ENCODE assay signal across 8 mouse cellular contexts in genomic region chr3:129754650-129755604, GRCm38 (mm10). TPM values are rescaled to one million over a fixed set of nuclear protein-coding genes. Genes with fewer than 3 reads are reported as not detected.
DNase-seq lines count a peak whose midpoint lies in the region; ATAC-seq and TF ChIP-seq lines count a peak whose summit lies in the region.
"Had no signal": no experiment of that assay in that cellular context is flagged by ENCODE, and none has a peak within 500 bp of the region (broad histone marks: within the 10 kb centered on the region; RNA-seq: fewer than 3 reads in every experiment).

Gene Egf, minus strand, starts transcription at chr3:129755316.

- no peak for TF ChIP-seq CTCF in bone marrow macrophage, adult 2 months (IDR thresholded peaks at IDR 0.05; ENCODE audit: low read depth, low read length)
- TF ChIP-seq CTCF in lung, postnatal 0 days (IDR thresholded peaks at IDR 0.05), result no peak
- TF ChIP-seq CTCF in small intestine, adult 2 months (IDR thresholded peaks at IDR 0.05; ENCODE audit: extremely low read depth, insufficient read length, insufficient replicate concordance, low read depth, low read length), result no peak

- H3K4me3 ChIP-seq in bone marrow macrophage, adult 2 months (ENCODE audit: insufficient read depth, low read length), result 0 out of 2 replicates have a peak within 1 kb of the TSS, but pooled peaks have one; percentile 3
- H3K4me3 ChIP-seq in embryonic facial prominence, embryonic 12.5 days, result peak within 1 kb of the TSS; percentile 11; the same call in 1 of the 2 replicates
- peak within 1 kb of the TSS; percentile 37 for H3K4me3 ChIP-seq in heart, embryonic 12.5 days
- H3K4me3 ChIP-seq in kidney, embryonic 14.5 days (ENCODE audit: low read length), result peak within 1 kb of the TSS; percentile 22
- no peak within 1 kb of the TSS for H3K4me3 ChIP-seq in lung, postnatal 0 days (ENCODE audit: low read depth, low read length)
- H3K4me3 ChIP-seq in small intestine, adult 2 months (ENCODE audit: low read depth, low read length), result peak within 1 kb of the TSS; percentile 39
- H3K4me3 ChIP-seq: myocyte had no signal

- H3K9ac ChIP-seq in embryonic facial prominence, embryonic 12.5 days, result no peak within 1 kb of the TSS
- peak within 1 kb of the TSS; percentile 55 for H3K9ac ChIP-seq in heart, embryonic 12.5 days
- peak within 1 kb of the TSS; percentile 34; the same call in 1 of the 2 replicates for H3K9ac ChIP-seq in kidney, embryonic 14.5 days (ENCODE audit: low read depth, low read length)
- no peak within 1 kb of the TSS for H3K9ac ChIP-seq in lung, postnatal 0 days (replicated peaks; ENCODE audit: low read depth)

- no peak within 1 kb of the TSS for H3K27ac ChIP-seq in bone marrow macrophage, adult 2 months (ENCODE audit: insufficient read depth, low read depth, low read length)
- no peak within 1 kb of the TSS for H3K27ac ChIP-seq in embryonic facial prominence, embryonic 12.5 days
- no peak within 1 kb of the TSS for H3K27ac ChIP-seq in heart, embryonic 12.5 days (ENCODE audit: poor library complexity, severe bottlenecking)
- H3K27ac ChIP-seq in kidney, embryonic 14.5 days (ENCODE audit: low read depth, low read length), result no peak within 1 kb of the TSS
- H3K27ac ChIP-seq in lung, postnatal 0 days (ENCODE audit: low read length), result no peak within 1 kb of the TSS
- H3K27ac ChIP-seq in small intestine, adult 2 months (ENCODE audit: insufficient read depth, low read depth, low read length), result no peak within 1 kb of the TSS

- no peak for TF ChIP-seq EP300 in lung, postnatal 0 days (IDR thresholded peaks at IDR 0.05)

- peak; percentile 31 for DNase-seq in lung, postnatal 0 days (ENCODE audit: low spot score)
- DNase-seq in urinary bladder, postnatal 36 days (ENCODE audit: low spot score in 2 of 2), result no peak

- no peaks in the 10 kb centered on the region for H3K4me1 ChIP-seq in bone marrow macrophage, adult 2 months (ENCODE audit: control insufficient read depth, insufficient read depth, low read length)
- 0 out of 2 replicates have a peak, but pooled peaks cover 4% of the 10 kb centered on the region for H3K4me1 ChIP-seq in embryonic facial prominence, embryonic 12.5 days
- H3K4me1 ChIP-seq in heart, embryonic 12.5 days (replicated peaks), result peaks cover 28% of the 10 kb centered on the region
- H3K4me1 ChIP-seq in kidney, embryonic 14.5 days (ENCODE audit: control insufficient read depth, insufficient read depth, low read length), result peaks cover 7% of the 10 kb centered on the region; the same call in 1 of the 2 replicates
- H3K4me1 ChIP-seq in lung, postnatal 0 days (ENCODE audit: insufficient read depth, low read depth, low read length), result peaks cover 8% of the 10 kb centered on the region; the same call in 1 of the 2 replicates
- H3K4me1 ChIP-seq in small intestine, adult 2 months (ENCODE audit: control insufficient read depth, insufficient read depth, insufficient read length, low read length), result peaks cover 6% of the 10 kb centered on the region; the same call in 1 of the 2 replicates

- TF ChIP-seq POLR2A in bone marrow macrophage, adult 2 months (IDR thresholded peaks at IDR 0.05; ENCODE audit: borderline replicate concordance, low read depth, low read length), result no peak
- TF ChIP-seq POLR2A in small intestine, adult 2 months (IDR thresholded peaks at IDR 0.05; ENCODE audit: low read depth, low read length), result no peak

- 8% methylated on average over 20 of the region's 20 CpGs for WGBS in embryonic facial prominence, embryonic 12.5 days
- WGBS in heart, embryonic 12.5 days, result 11% methylated on average over 20 of the region's 20 CpGs
- WGBS in kidney, embryonic 14.5 days, result 8% methylated on average over 20 of the region's 20 CpGs
- 8% methylated on average over 20 of the region's 20 CpGs for WGBS in lung, postnatal 0 days
- 6% methylated on average over 20 of the region's 20 CpGs for WGBS in small intestine, adult 2 months

- H3K9me3 ChIP-seq in embryonic facial prominence, embryonic 12.5 days, result no peaks in the 10 kb centered on the region
- 0 out of 2 replicates have a peak, but pooled peaks cover 2% of the 10 kb centered on the region for H3K9me3 ChIP-seq in heart, embryonic 12.5 days (replicated peaks)
- H3K9me3 ChIP-seq in kidney, embryonic 14.5 days (ENCODE audit: control insufficient read depth, low read length), result peaks cover 4% of the 10 kb centered on the region; the same call in 1 of the 2 replicates
- H3K9me3 ChIP-seq in lung, postnatal 0 days (ENCODE audit: low read length), result no peaks in the 10 kb centered on the region; the same call in 1 of the 2 replicates

- peaks cover 16% of the 10 kb centered on the region; the same call in 1 of the 2 replicates for H3K27me3 ChIP-seq in embryonic facial prominence, embryonic 12.5 days
- peaks cover 3% of the 10 kb centered on the region for H3K27me3 ChIP-seq in heart, embryonic 12.5 days (replicated peaks)
- H3K27me3 ChIP-seq in kidney, embryonic 14.5 days (ENCODE audit: control insufficient read depth, insufficient read depth, low read length), result peaks cover 5% of the 10 kb centered on the region; the same call in 1 of the 2 replicates
- H3K27me3 ChIP-seq in lung, postnatal 0 days (replicated peaks; ENCODE audit: insufficient read depth, low read length), result no peaks in the 10 kb centered on the region
- peaks cover 2% of the 10 kb centered on the region; the same call in 1 of the 2 replicates for H3K27me3 ChIP-seq in small intestine, adult 2 months (ENCODE audit: control insufficient read depth, insufficient read depth, low read length)

- H3K4me2 ChIP-seq in embryonic facial prominence, embryonic 12.5 days (replicated peaks), result peak within 1 kb of the TSS; percentile 44
- H3K4me2 ChIP-seq in heart, embryonic 12.5 days, result peak within 1 kb of the TSS; percentile 77
- H3K4me2 ChIP-seq in kidney, embryonic 14.5 days (replicated peaks; ENCODE audit: low read depth, low read length), result peak within 1 kb of the TSS; percentile 41
- H3K4me2 ChIP-seq in lung, postnatal 0 days (replicated peaks; ENCODE audit: low read depth, low read length), result peak within 1 kb of the TSS; percentile 48

- no peak for ATAC-seq in embryonic facial prominence, embryonic 12.5 days (ENCODE audit: insufficient number of reproducible peaks, insufficient read depth, low FRiP score, low TSS enrichment)
- ATAC-seq in heart, embryonic 12.5 days (ENCODE audit: insufficient number of reproducible peaks, low FRiP score), result peak; percentile 51; the same call in 1 of the 2 replicates
- ATAC-seq in kidney, embryonic 14.5 days (ENCODE audit: low FRiP score, low TSS enrichment), result peak; percentile 28; the same call in 1 of the 2 replicates
- ATAC-seq in lung, postnatal 0 days, result peak; percentile 21; the same call in 1 of the 2 replicates

- H3K36me3 ChIP-seq in embryonic facial prominence, embryonic 12.5 days, result no peaks in the 10 kb centered on the region
- no peaks in the 10 kb centered on the region for H3K36me3 ChIP-seq in heart, embryonic 12.5 days
- no peaks in the 10 kb centered on the region for H3K36me3 ChIP-seq in kidney, embryonic 14.5 days (ENCODE audit: control insufficient read depth, insufficient read depth, low read length)
- no peaks in the 10 kb centered on the region for H3K36me3 ChIP-seq in lung, postnatal 0 days (ENCODE audit: insufficient read depth, low read length)
- no peaks in the 10 kb centered on the region for H3K36me3 ChIP-seq in small intestine, adult 2 months (ENCODE audit: control insufficient read depth, insufficient read depth, low read length)

RNA-seq across cellular contexts. Expression of gene Egf, which starts in this region (rescaled TPM):
- polyA plus RNA-seq in bone marrow macrophage, adult 2 months (2012; ENCODE audit: insufficient read depth, insufficient read length, missing spikeins), result 0.50 and 1.7 TPM in 2 replicates
- polyA plus RNA-seq in embryonic facial prominence, embryonic 12.5 days (2016; fragmentation: Nextera tagmentation; extraction: Ambion mirVana), result 2.0 and 2.7 TPM in 2 replicates
- polyA plus RNA-seq in heart, embryonic 12.5 days (2016; fragmentation: Nextera tagmentation; extraction: Ambion mirVana), result 1.7 and 2.1 TPM in 2 replicates
- polyA plus RNA-seq in kidney, embryonic 14.5 days (2014; fragmentation: Nextera tagmentation; extraction: Ambion mirVana), result 1.6 and 1.8 TPM in 2 replicates
- 0.54 and 0.67 TPM in 2 replicates for polyA plus RNA-seq in lung, postnatal 0 days (2015; fragmentation: Nextera tagmentation; extraction: Ambion mirVana)
- 0.77 and 5.5 TPM in 2 replicates for polyA plus RNA-seq in small intestine, adult 2 months (2012; rRNA removed)

Comparison
In these comparisons a context has a peak if more than half of its experiments do, and no peak if none do; other contexts are left out.
1. Peak in DNase-seq, ATAC-seq and H3K4me2 ChIP-seq in lung, postnatal 0 days; RNA of the gene not detected or under 1 TPM.
2. H3K9ac ChIP-seq: peak in heart, embryonic 12.5 days (single experiment) and kidney, embryonic 14.5 days (single experiment); none in embryonic facial prominence, embryonic 12.5 days (single experiment) and lung, postnatal 0 days (single experiment).
3. Peak in every context shown above with its lines, with median percentiles within 50 percentile points of each other: H3K4me2 ChIP-seq.